Mouse (Mus musculus) testis, adult 2 months (tissue): ENCODE results near the gene Chit1.

Experiments used
- CTCF ChIP-seq: fragments of 200-500 bp; IDR thresholded peaks from 2 replicates; pipeline ENCODE4 v1.5.1; 2012; ENCODE audit warnings: low read depth, mild to moderate bottlenecking, inconsistent platforms, low read length, moderate library complexity; ENCODE audit not compliant: control insufficient read depth, insufficient read depth, insufficient replicate concordance
- POLR2A ChIP-seq: fragments of 200-500 bp; IDR thresholded peaks from 2 replicates; pipeline ENCODE4 v1.6.1; 2012; ENCODE audit warnings: low read depth, mild to moderate bottlenecking, inconsistent platforms, low read length, moderate library complexity; ENCODE audit not compliant: control insufficient read depth

DNA sequence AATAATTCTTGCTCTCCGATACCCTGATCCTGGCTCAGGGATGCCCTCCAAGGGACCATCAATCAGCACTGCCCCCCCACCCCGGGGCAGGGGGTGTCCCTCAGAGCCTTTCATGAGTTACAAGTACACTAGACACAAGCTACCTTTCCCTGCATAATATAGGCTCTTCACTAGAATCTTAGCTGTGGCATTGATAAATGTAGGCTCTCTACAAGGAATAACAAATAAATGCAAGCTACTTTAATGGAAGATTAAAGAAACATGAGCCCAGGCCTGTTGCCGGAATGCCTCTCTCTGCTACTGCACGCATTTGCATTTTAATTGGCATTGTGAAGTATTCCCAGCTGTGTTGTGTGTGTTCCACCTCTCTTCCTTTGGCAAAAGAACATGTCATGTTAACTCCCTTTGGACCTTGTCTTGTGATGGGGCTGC is 31.3 kb downstream of the Chit1 start:
- TF ChIP-seq POLR2A (no peak), CTCF (no peak)
